Mouse (Mus musculus): Measurements from ENCODE around the gene Ccdc71l. TPM values are rescaled to one million over a fixed set of nuclear protein-coding genes. Genes with fewer than 3 reads are reported as not detected.

Gene Ccdc71l
- polyA plus RNA-seq (2017; shearing (Covaris generic)), result 10 to 100 TPM in 1 of 2 experiments, 1 to 10 TPM in 1; 9.5 to 11.0 TPM

GRCm38 (mm10) chr12:32378528-32379295 is at the start of gene Ccdc71l:
Gene Ccdc71l (plus strand): TSS chr12:32378704.

Other genes starting within 250 kb of the Ccdc71l start
- 10 to 100 TPM; 22.8 to 28.0 TPM for gene Pik3cg, start 170.0 kb upstream of the Ccdc71l start, polyA plus RNA-seq (2017; shearing (Covaris generic))